Mouse (Mus musculus) activated CD4-positive, CD25-positive, alpha-beta regulatory T cell, adult 4 months (primary cell): Measurements from ENCODE around the gene Gm17728. TPM values are rescaled to one million over a fixed set of nuclear protein-coding genes. Genes with fewer than 3 reads are reported as not detected.
"Not testable (repeated sequence)": the region's sequence is repeated elsewhere in the genome, so short reads cannot be mapped to it uniquely, and the experiment has no call there.

ENCODE experiments used
- ATAC-seq: one replicate; pipeline ENCODE4 v1.8.0; 2017
- polyA plus RNA-seq, 2 experiments: library from polyadenylated mRNA; unstranded; fragments of 100-300 nt; shearing (Covaris generic); gene quantifications; one replicate each; pipeline ENCODE4 v1.2.1; 2017

Gm17728 gene
- 1 to 10 TPM in 1 of 2 experiments, not detected in 1; 2.4 TPM for polyA plus RNA-seq

- ATAC-seq = not testable (repeated sequence)
Measured at GRCm38 (mm10) chr17:9421760-9422159, at the start of gene Gm17728. Gene Gm17728 (plus strand): TSS chr17:9422060.

- no peak for ATAC-seq
Measured at GRCm38 (mm10) chr17:9397493-9397892, 24.4 kb upstream of the Gm17728 start.

GRCm38 (mm10) chr17:9398551-9398950 is 23.3 kb upstream of the Gm17728 start:
- ATAC-seq = no peak

GRCm38 (mm10) chr17:9403991-9404390 is 17.9 kb upstream of the Gm17728 start:
- ATAC-seq = no peak

- ATAC-seq = no peak
Measured at GRCm38 (mm10) chr17:9407640-9408039, 14.2 kb upstream of the Gm17728 start.

- ATAC-seq = no peak
Measured at GRCm38 (mm10) chr17:9419016-9419415, 2.8 kb upstream of the Gm17728 start.

- ATAC-seq = no peak
Measured at GRCm38 (mm10) chr17:9428374-9428994, 6.6 kb downstream of the Gm17728 start.

- no peak for ATAC-seq
Measured at GRCm38 (mm10) chr17:9439997-9440655, 18.3 kb downstream of the Gm17728 start.

- ATAC-seq = no peak
Measured at GRCm38 (mm10) chr17:9456406-9456805, 34.5 kb downstream of the Gm17728 start.

GRCm38 (mm10) chr17:9460904-9461303 is 39.0 kb downstream of the Gm17728 start:
- no peak for ATAC-seq

Other genes starting within 250 kb of the Gm17728 start
- gene Pabpc6, start 247.7 kb downstream of the Gm17728 start, polyA plus RNA-seq = not detected